Mouse (Mus musculus): ENCODE results near the gene Kif24. TPM values are rescaled to one million over a fixed set of nuclear protein-coding genes. Genes with fewer than 3 reads are reported as not detected.
A peak's percentile ranks its signal among the peaks of the same experiment; 100 is the strongest.

Kif24 gene
- polyA plus RNA-seq, 1 experiment from 2014 or later: 3.4 TPM

GRCm38 (mm10) chr4:41398353-41398752 is 66.3 kb downstream of the Kif24 start:
- ATAC-seq (ENCODE audit: low FRiP score) (no peak), DNase-seq (ENCODE audit: low spot score) (no peak)
- Histone ChIP-seq H3K36me3 (replicated peaks; ENCODE audit: control insufficient read depth, insufficient read depth) (peaks cover 27% of the 10 kb centered on the region), H3K4me2 (replicated peaks) (no peak overlapping the region), H3K4me1 (replicated peaks; ENCODE audit: control insufficient read depth, insufficient read depth, low read length) (no peaks in the 10 kb centered on the region), H3K27me3 (ENCODE audit: control insufficient read depth, insufficient read depth, low read length) (no peaks in the 10 kb centered on the region), H3K4me3 (replicated peaks; ENCODE audit: low read length) (no peak overlapping the region), H3K27ac (no peak overlapping the region), H3K9ac (no peak overlapping the region), H3K9me3 (ENCODE audit: control insufficient read depth, low read length) (no peaks in the 10 kb centered on the region)
- 81% methylated on average over 6 of the region's 6 CpGs for WGBS

- peaks cover 45% of the 10 kb centered on the region for H3K36me3 ChIP-seq (replicated peaks; ENCODE audit: control insufficient read depth, insufficient read depth)
- H3K27ac ChIP-seq: no peak overlapping the region
- no peak overlapping the region for H3K4me3 ChIP-seq (replicated peaks; ENCODE audit: low read length)
- no peak for ATAC-seq (ENCODE audit: low FRiP score)
- DNase-seq (ENCODE audit: low spot score): no peak
- H3K4me2 ChIP-seq (replicated peaks): no peak overlapping the region
- H3K4me1 ChIP-seq (replicated peaks; ENCODE audit: control insufficient read depth, insufficient read depth, low read length): no peaks in the 10 kb centered on the region
- H3K9ac ChIP-seq: no peak overlapping the region
- no peaks in the 10 kb centered on the region for H3K27me3 ChIP-seq (ENCODE audit: control insufficient read depth, insufficient read depth, low read length)
- 85% methylated on average over 9 of the region's 9 CpGs for WGBS
- H3K9me3 ChIP-seq (ENCODE audit: control insufficient read depth, low read length): no peaks in the 10 kb centered on the region
Observed at GRCm38 (mm10) chr4:41394651-41395050, 70.0 kb downstream of the Kif24 start.

- no peak for ATAC-seq (ENCODE audit: low FRiP score)
- Histone ChIP-seq H3K36me3 (replicated peaks; ENCODE audit: control insufficient read depth, insufficient read depth) (peaks cover 72% of the 10 kb centered on the region), H3K9ac (no peak overlapping the region), H3K4me2 (replicated peaks) (no peak overlapping the region), H3K27me3 (ENCODE audit: control insufficient read depth, insufficient read depth, low read length) (no peaks in the 10 kb centered on the region), H3K27ac (no peak overlapping the region), H3K4me1 (replicated peaks; ENCODE audit: control insufficient read depth, insufficient read depth, low read length) (no peaks in the 10 kb centered on the region), H3K9me3 (ENCODE audit: control insufficient read depth, low read length) (no peaks in the 10 kb centered on the region), H3K4me3 (replicated peaks; ENCODE audit: low read length) (no peak overlapping the region)
- WGBS: 92% methylated on average over 2 of the region's 2 CpGs
- DNase-seq (ENCODE audit: low spot score): no peak
Observed at GRCm38 (mm10) chr4:41391015-41391414, 73.7 kb downstream of the Kif24 start.

GRCm38 (mm10) chr4:41390122-41390521 is 74.6 kb downstream of the Kif24 start:
- Histone ChIP-seq H3K4me2 (replicated peaks) (no peak overlapping the region), H3K27ac (no peak overlapping the region), H3K9ac (no peak overlapping the region), H3K9me3 (ENCODE audit: control insufficient read depth, low read length) (no peaks in the 10 kb centered on the region), H3K4me1 (replicated peaks; ENCODE audit: control insufficient read depth, insufficient read depth, low read length) (no peaks in the 10 kb centered on the region), H3K36me3 (replicated peaks; ENCODE audit: control insufficient read depth, insufficient read depth) (peaks cover 74% of the 10 kb centered on the region), H3K4me3 (replicated peaks; ENCODE audit: low read length) (no peak overlapping the region), H3K27me3 (ENCODE audit: control insufficient read depth, insufficient read depth, low read length) (no peaks in the 10 kb centered on the region)
- peak; percentile 51; the same call in 1 of the 2 replicates for ATAC-seq (ENCODE audit: low FRiP score)
- 47% methylated on average over 3 of the region's 3 CpGs for WGBS
- DNase-seq (ENCODE audit: low spot score): peak; percentile 93

GRCm38 (mm10) chr4:41389240-41389639 is 75.4 kb downstream of the Kif24 start:
- H3K4me2 ChIP-seq (replicated peaks): no peak overlapping the region
- H3K9me3 ChIP-seq (ENCODE audit: control insufficient read depth, low read length): no peaks in the 10 kb centered on the region
- H3K4me3 ChIP-seq (replicated peaks; ENCODE audit: low read length): no peak overlapping the region
- no peaks in the 10 kb centered on the region for H3K27me3 ChIP-seq (ENCODE audit: control insufficient read depth, insufficient read depth, low read length)
- no peaks in the 10 kb centered on the region for H3K4me1 ChIP-seq (replicated peaks; ENCODE audit: control insufficient read depth, insufficient read depth, low read length)
- ATAC-seq (ENCODE audit: low FRiP score): no peak
- no peak overlapping the region for H3K9ac ChIP-seq
- H3K27ac ChIP-seq: no peak overlapping the region
- H3K36me3 ChIP-seq (replicated peaks; ENCODE audit: control insufficient read depth, insufficient read depth): peaks cover 65% of the 10 kb centered on the region
- no peak for DNase-seq (ENCODE audit: low spot score)
- WGBS: 94% methylated on average over 5 of the region's 5 CpGs

GRCm38 (mm10) chr4:41388616-41389015 is 76.1 kb downstream of the Kif24 start:
- Histone ChIP-seq H3K9ac (no peak overlapping the region), H3K36me3 (replicated peaks; ENCODE audit: control insufficient read depth, insufficient read depth) (peaks cover 59% of the 10 kb centered on the region), H3K4me1 (replicated peaks; ENCODE audit: control insufficient read depth, insufficient read depth, low read length) (no peaks in the 10 kb centered on the region), H3K9me3 (ENCODE audit: control insufficient read depth, low read length) (no peaks in the 10 kb centered on the region), H3K27me3 (ENCODE audit: control insufficient read depth, insufficient read depth, low read length) (no peaks in the 10 kb centered on the region), H3K27ac (no peak overlapping the region), H3K4me2 (replicated peaks) (no peak overlapping the region), H3K4me3 (replicated peaks; ENCODE audit: low read length) (no peak overlapping the region)
- ATAC-seq (ENCODE audit: low FRiP score): no peak
- no peak for DNase-seq (ENCODE audit: low spot score)
- WGBS: 84% methylated on average over 5 of the region's 5 CpGs

- no peaks in the 10 kb centered on the region for H3K27me3 ChIP-seq (ENCODE audit: control insufficient read depth, insufficient read depth, low read length)
- ATAC-seq (ENCODE audit: low FRiP score): no peak
- 82% methylated on average over 7 of the region's 7 CpGs for WGBS
- no peak overlapping the region for H3K4me3 ChIP-seq (replicated peaks; ENCODE audit: low read length)
- peaks cover 55% of the 10 kb centered on the region for H3K36me3 ChIP-seq (replicated peaks; ENCODE audit: control insufficient read depth, insufficient read depth)
- H3K9ac ChIP-seq: no peak overlapping the region
- no peaks in the 10 kb centered on the region for H3K4me1 ChIP-seq (replicated peaks; ENCODE audit: control insufficient read depth, insufficient read depth, low read length)
- no peaks in the 10 kb centered on the region for H3K9me3 ChIP-seq (ENCODE audit: control insufficient read depth, low read length)
- no peak for DNase-seq (ENCODE audit: low spot score)
- no peak overlapping the region for H3K4me2 ChIP-seq (replicated peaks)
- H3K27ac ChIP-seq: no peak overlapping the region
Observed at GRCm38 (mm10) chr4:41387755-41388469, 76.8 kb downstream of the Kif24 start.

- peaks cover 51% of the 10 kb centered on the region for H3K36me3 ChIP-seq (replicated peaks; ENCODE audit: control insufficient read depth, insufficient read depth)
- H3K4me1 ChIP-seq (replicated peaks; ENCODE audit: control insufficient read depth, insufficient read depth, low read length): no peaks in the 10 kb centered on the region
- no peak for DNase-seq (ENCODE audit: low spot score)
- no peak overlapping the region for H3K4me2 ChIP-seq (replicated peaks)
- H3K27ac ChIP-seq: no peak overlapping the region
- no peak overlapping the region for H3K4me3 ChIP-seq (replicated peaks; ENCODE audit: low read length)
- H3K27me3 ChIP-seq (ENCODE audit: control insufficient read depth, insufficient read depth, low read length): no peaks in the 10 kb centered on the region
- H3K9me3 ChIP-seq (ENCODE audit: control insufficient read depth, low read length): no peaks in the 10 kb centered on the region
- WGBS: 85% methylated on average over 1 of the region's 1 CpGs
- no peak overlapping the region for H3K9ac ChIP-seq
- ATAC-seq (ENCODE audit: low FRiP score): no peak
Observed at GRCm38 (mm10) chr4:41386412-41386975, 78.2 kb downstream of the Kif24 start.

- WGBS: 90% methylated on average over 5 of the region's 5 CpGs
- no peak overlapping the region for H3K9ac ChIP-seq
- no peak overlapping the region for H3K27ac ChIP-seq
- no peaks in the 10 kb centered on the region for H3K27me3 ChIP-seq (ENCODE audit: control insufficient read depth, insufficient read depth, low read length)
- ATAC-seq (ENCODE audit: low FRiP score): no peak
- no peak overlapping the region for H3K4me3 ChIP-seq (replicated peaks; ENCODE audit: low read length)
- no peaks in the 10 kb centered on the region for H3K4me1 ChIP-seq (replicated peaks; ENCODE audit: control insufficient read depth, insufficient read depth, low read length)
- H3K36me3 ChIP-seq (replicated peaks; ENCODE audit: control insufficient read depth, insufficient read depth): peaks cover 57% of the 10 kb centered on the region
- DNase-seq (ENCODE audit: low spot score): no peak
- H3K9me3 ChIP-seq (ENCODE audit: control insufficient read depth, low read length): no peaks in the 10 kb centered on the region
- no peak overlapping the region for H3K4me2 ChIP-seq (replicated peaks)
Observed at GRCm38 (mm10) chr4:41381213-41381950, 83.3 kb downstream of the Kif24 start.
